Mouse (Mus musculus) kidney, embryonic 16.5 days (tissue): Measurements from ENCODE around the gene Mtcl1. TPM values are rescaled to one million over a fixed set of nuclear protein-coding genes. Genes with fewer than 3 reads are reported as not detected.
A peak's percentile ranks its signal among the peaks of the same experiment; 100 is the strongest.

ENCODE experiments used
- ATAC-seq: fragments of 200-750 bp; cut with Nextera tagmentation; 2 replicates; pipeline ENCODE4 v1.8.0; 2017; ENCODE audit warnings: moderate TSS enrichment; ENCODE audit not compliant: low FRiP score, low TSS enrichment
- H3K27ac ChIP-seq: fragments of 300-500 bp; sonication (generic); 2 replicates; pipeline ENCODE4 v1.5.1; 2014; ENCODE audit warnings: low read length
- H3K27me3 ChIP-seq: fragments of 300-500 bp; sonication (generic); 2 replicates; pipeline ENCODE4 v1.6.1; 2014; ENCODE audit warnings: low read length, control low read depth, mixed read lengths; ENCODE audit not compliant: insufficient read depth
- H3K36me3 ChIP-seq: fragments of 300-500 bp; sonication (generic); 2 replicates; pipeline ENCODE4 v1.6.1; 2014; ENCODE audit warnings: low read length, control low read depth, mixed read lengths; ENCODE audit not compliant: insufficient read depth
- H3K4me1 ChIP-seq: fragments of 300-500 bp; sonication (generic); 2 replicates; pipeline ENCODE4 v1.6.1; 2014; ENCODE audit warnings: low read length, control low read depth, mixed read lengths; ENCODE audit not compliant: insufficient read depth
- H3K4me2 ChIP-seq: fragments of 300-500 bp; sonication (generic); replicated peaks from 2 replicates; pipeline ENCODE4 v1.6.1; 2014; ENCODE audit warnings: low read depth, low read length
- H3K4me3 ChIP-seq: fragments of 300-500 bp; sonication (generic); 2 replicates; pipeline ENCODE4 v1.5.1; 2014; ENCODE audit warnings: mild to moderate bottlenecking, low read length
- H3K9ac ChIP-seq: fragments of 300-500 bp; sonication (generic); replicated peaks from 2 replicates; pipeline ENCODE4 v1.6.1; 2014; ENCODE audit warnings: low read length
- H3K9me3 ChIP-seq: fragments of 300-500 bp; sonication (generic); 2 replicates; pipeline ENCODE4 v1.6.1; 2016; ENCODE audit warnings: low read length, control low read depth
- WGBS: fragments of 180-500 bp; shearing (Covaris S2); extraction: QIAGEN DNeasy Blood & Tissue Kit; methylation state at CpG from one replicate; pipeline ENCODE4 v1.1.7; 2014; 5-methylcytosine and 5-hydroxymethylcytosine counted together
- polyA plus RNA-seq: library from polyadenylated mRNA; unstranded; fragments of >200 nt; fragmentation: Nextera tagmentation; extraction: Ambion mirVana; gene quantifications from 2 replicates; pipeline ENCODE4 v1.2.1, GENCODE M21; 2015

Gene Mtcl1
- polyA plus RNA-seq, 1 experiment from 2014 or later, result 5.2 TPM

DNA sequence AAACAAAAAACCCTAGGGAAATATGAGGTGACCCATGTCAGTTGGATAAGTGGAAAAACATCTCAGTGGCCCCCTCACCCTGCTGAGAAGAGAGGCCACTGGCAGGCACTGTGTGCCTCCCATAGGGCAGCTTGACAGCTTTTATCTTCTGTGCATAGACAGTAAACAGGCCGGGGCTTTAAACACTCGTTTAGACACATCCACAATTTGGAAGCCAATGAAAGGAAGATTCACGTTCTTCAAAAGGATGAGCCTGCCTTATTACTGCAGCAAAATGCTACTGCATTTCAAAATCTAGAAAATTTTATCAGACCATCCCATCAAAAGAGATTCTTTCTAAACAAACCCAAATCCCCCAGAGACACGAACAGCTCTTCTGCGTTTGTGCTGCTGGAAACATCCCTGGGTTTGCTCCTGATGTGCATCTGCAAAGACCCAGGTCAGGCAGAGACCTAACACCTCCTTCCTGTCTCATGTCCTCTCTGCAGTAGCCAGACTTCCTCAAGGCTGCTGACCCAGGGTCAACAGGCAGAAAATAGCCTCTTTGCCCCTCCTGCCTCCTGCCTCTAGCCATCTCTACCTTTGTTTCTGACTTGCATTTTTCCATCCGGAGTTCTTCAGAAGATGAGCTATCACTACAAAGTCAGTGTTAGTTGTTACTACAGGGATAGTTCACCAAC lies 46.6 kb downstream of the Mtcl1 start:
- H3K27ac ChIP-seq, result peak overlapping the region; percentile 38; the same call in 1 of the 2 replicates
- no peak overlapping the region for H3K4me2 ChIP-seq
- WGBS, result 29% methylated on average over 6 of the region's 6 CpGs
- H3K9me3 ChIP-seq, result no peaks in the 10 kb centered on the region
- H3K4me1 ChIP-seq, result peaks cover 25% of the 10 kb centered on the region
- H3K27me3 ChIP-seq, result no peaks in the 10 kb centered on the region
- no peak for ATAC-seq
- no peaks in the 10 kb centered on the region for H3K36me3 ChIP-seq
- no peak overlapping the region for H3K9ac ChIP-seq
- H3K4me3 ChIP-seq, result no peak overlapping the region

- Histone ChIP-seq H3K9ac (no peak overlapping the region), H3K9me3 (no peaks in the 10 kb centered on the region), H3K4me2 (no peak overlapping the region), H3K4me3 (no peak overlapping the region), H3K27ac (no peak overlapping the region; the same call in 1 of the 2 replicates), H3K4me1 (peaks cover 15% of the 10 kb centered on the region), H3K27me3 (no peaks in the 10 kb centered on the region), H3K36me3 (no peaks in the 10 kb centered on the region)
- WGBS, result 53% methylated on average over 9 of the region's 9 CpGs
- ATAC-seq, result no peak
Measured at GRCm38 (mm10) chr17:66401596-66402265, 47.8 kb downstream of the Mtcl1 start.

DNA sequence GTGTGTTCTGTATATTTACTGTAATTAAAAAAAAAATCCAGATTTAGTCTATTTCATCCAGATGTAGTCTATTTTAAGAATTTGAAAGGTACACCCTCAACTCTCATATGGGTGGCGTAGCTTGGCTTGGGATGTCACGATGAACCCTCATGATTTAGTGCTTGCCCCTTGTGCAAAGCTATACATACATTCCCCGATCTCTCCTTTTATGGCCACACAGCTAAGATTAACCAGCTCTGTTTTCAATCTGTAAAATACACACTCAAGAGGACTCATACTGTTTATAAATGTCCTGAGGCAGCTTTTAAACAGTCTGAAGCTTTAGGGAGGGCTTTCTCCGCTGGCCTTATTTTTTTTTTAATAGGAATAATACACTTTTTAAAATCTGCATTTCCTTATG lies 49.8 kb downstream of the Mtcl1 start:
- peaks cover 4% of the 10 kb centered on the region for H3K4me1 ChIP-seq
- H3K4me2 ChIP-seq, result no peak overlapping the region
- no peak for ATAC-seq
- no peaks in the 10 kb centered on the region for H3K27me3 ChIP-seq
- no peak overlapping the region for H3K27ac ChIP-seq
- WGBS, result 68% methylated on average over 4 of the region's 4 CpGs
- H3K36me3 ChIP-seq, result no peaks in the 10 kb centered on the region
- H3K9ac ChIP-seq, result no peak overlapping the region
- H3K4me3 ChIP-seq, result no peak overlapping the region
- 0 out of 2 replicates have a peak, but pooled peaks cover 4% of the 10 kb centered on the region for H3K9me3 ChIP-seq

- Histone ChIP-seq H3K9ac (no peak overlapping the region), H3K4me3 (no peak overlapping the region), H3K36me3 (no peaks in the 10 kb centered on the region), H3K27me3 (no peaks in the 10 kb centered on the region), H3K27ac (no peak overlapping the region), H3K4me1 (no peaks in the 10 kb centered on the region; the same call in 1 of the 2 replicates), H3K9me3 (0 out of 2 replicates have a peak, but pooled peaks cover 4% of the 10 kb centered on the region), H3K4me2 (no peak overlapping the region)
- no peak for ATAC-seq
- WGBS, result 26% methylated on average over 9 of the region's 9 CpGs
Measured at GRCm38 (mm10) chr17:66394571-66394970, 55.0 kb downstream of the Mtcl1 start.

DNA sequence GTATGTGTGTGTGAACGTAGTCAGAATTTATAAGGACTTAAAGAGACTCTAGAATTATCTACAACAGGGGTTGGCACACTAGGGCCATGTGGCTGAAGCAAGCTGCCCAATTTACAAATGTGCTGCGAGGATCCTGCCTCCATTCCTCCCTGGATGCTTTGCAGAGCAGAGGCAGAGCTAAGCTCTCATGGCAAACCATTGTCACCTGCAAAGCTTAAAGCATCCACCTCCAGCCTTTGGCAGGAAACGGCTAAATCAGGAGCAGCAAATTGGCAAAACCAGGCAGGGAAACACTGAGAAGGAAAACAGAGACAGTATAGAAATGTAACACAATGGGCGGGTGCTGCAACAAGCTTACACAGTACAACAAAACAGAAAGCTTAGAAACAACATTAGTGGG lies 61.2 kb downstream of the Mtcl1 start:
- no peak overlapping the region for H3K4me3 ChIP-seq
- no peak overlapping the region for H3K9ac ChIP-seq
- H3K27me3 ChIP-seq, result no peaks in the 10 kb centered on the region
- WGBS, result 88% methylated on average over 4 of the region's 4 CpGs
- no peak overlapping the region for H3K4me2 ChIP-seq
- H3K4me1 ChIP-seq, result no peaks in the 10 kb centered on the region
- no peak for ATAC-seq
- H3K27ac ChIP-seq, result no peak overlapping the region
- H3K36me3 ChIP-seq, result 0 out of 2 replicates have a peak, but pooled peaks cover 3% of the 10 kb centered on the region
- no peaks in the 10 kb centered on the region for H3K9me3 ChIP-seq

- Histone ChIP-seq H3K4me2 (no peak overlapping the region), H3K4me3 (no peak overlapping the region), H3K9me3 (no peaks in the 10 kb centered on the region), H3K27ac (no peak overlapping the region), H3K9ac (no peak overlapping the region), H3K27me3 (no peaks in the 10 kb centered on the region), H3K4me1 (no peaks in the 10 kb centered on the region), H3K36me3 (0 out of 2 replicates have a peak, but pooled peaks cover 13% of the 10 kb centered on the region)
- WGBS, result 83% methylated on average over 6 of the region's 6 CpGs
- no peak for ATAC-seq
Measured at GRCm38 (mm10) chr17:66381338-66381737, 68.2 kb downstream of the Mtcl1 start.

- H3K27me3 ChIP-seq, result no peaks in the 10 kb centered on the region
- H3K36me3 ChIP-seq, result 0 out of 2 replicates have a peak, but pooled peaks cover 13% of the 10 kb centered on the region
- H3K4me3 ChIP-seq, result no peak overlapping the region
- H3K27ac ChIP-seq, result no peak overlapping the region
- 94% methylated on average over 22 of the region's 22 CpGs for WGBS
- H3K4me2 ChIP-seq, result no peak overlapping the region
- H3K9me3 ChIP-seq, result no peaks in the 10 kb centered on the region
- H3K4me1 ChIP-seq, result peaks cover 3% of the 10 kb centered on the region
- no peak overlapping the region for H3K9ac ChIP-seq
- ATAC-seq, result no peak
Measured at GRCm38 (mm10) chr17:66379900-66380857, 69.4 kb downstream of the Mtcl1 start.

- no peaks in the 10 kb centered on the region for H3K9me3 ChIP-seq
- H3K9ac ChIP-seq, result no peak overlapping the region
- no peak for ATAC-seq
- peaks cover 12% of the 10 kb centered on the region for H3K4me1 ChIP-seq
- no peaks in the 10 kb centered on the region for H3K27me3 ChIP-seq
- no peak overlapping the region for H3K4me2 ChIP-seq
- H3K4me3 ChIP-seq, result no peak overlapping the region
- WGBS, result 94% methylated on average over 22 of the region's 24 CpGs
- H3K27ac ChIP-seq, result no peak overlapping the region
- 0 out of 2 replicates have a peak, but pooled peaks cover 13% of the 10 kb centered on the region for H3K36me3 ChIP-seq
Measured at GRCm38 (mm10) chr17:66379308-66379707, 70.2 kb downstream of the Mtcl1 start.

- Histone ChIP-seq H3K4me2 (no peak overlapping the region), H3K27ac (no peak overlapping the region), H3K27me3 (no peaks in the 10 kb centered on the region), H3K9ac (no peak overlapping the region), H3K36me3 (0 out of 2 replicates have a peak, but pooled peaks cover 13% of the 10 kb centered on the region), H3K4me3 (no peak overlapping the region), H3K4me1 (peaks cover 17% of the 10 kb centered on the region), H3K9me3 (no peaks in the 10 kb centered on the region)
- no peak for ATAC-seq
- WGBS, result 87% methylated on average over 17 of the region's 17 CpGs
Measured at GRCm38 (mm10) chr17:66378127-66378526, 71.4 kb downstream of the Mtcl1 start.
